Mouse (Mus musculus) ES-CJ7 (cell line): ENCODE data around the gene BB287469.
"Not testable (repeated sequence)": the region's sequence is repeated elsewhere in the genome, so short reads cannot be mapped to it uniquely, and the experiment has no call there.

Experiments
- DNase-seq: peaks from one replicate; pipeline ENCODE4 v3.0.0; 2011; ENCODE audit warnings: low read depth, low spot score

Gene BB287469

GRCm38 (mm10) chr12:87816277-87816676 is at the start of gene BB287469:
Gene BB287469 (plus strand): TSS chr12:87816577.
- not testable (repeated sequence) for DNase-seq

DNA sequence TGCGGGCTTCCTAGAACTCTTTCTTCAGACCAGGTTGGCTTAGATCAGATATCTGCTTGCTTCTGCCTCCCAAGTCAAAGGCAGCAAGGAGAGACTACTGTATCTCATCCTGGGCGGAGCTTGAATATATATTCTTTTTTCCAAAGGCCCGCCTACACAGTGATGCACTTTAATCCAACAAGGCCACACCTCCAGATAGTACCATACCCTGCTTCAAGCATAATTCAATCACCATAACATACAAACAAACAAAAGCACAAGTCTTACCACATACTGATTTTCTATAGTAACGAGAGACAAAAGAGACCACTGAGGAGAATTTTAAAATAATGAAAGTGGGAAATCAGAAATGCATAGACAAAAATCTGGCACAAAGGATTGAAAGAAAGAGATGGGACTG is 40.7 kb upstream of the BB287469 start, which contains the start of gene Gm21319:
Gene Gm21319 (minus strand): TSS at position 101 of the 400 bp plus-strand sequence.
- DNase-seq, result not testable (repeated sequence)

DNA sequence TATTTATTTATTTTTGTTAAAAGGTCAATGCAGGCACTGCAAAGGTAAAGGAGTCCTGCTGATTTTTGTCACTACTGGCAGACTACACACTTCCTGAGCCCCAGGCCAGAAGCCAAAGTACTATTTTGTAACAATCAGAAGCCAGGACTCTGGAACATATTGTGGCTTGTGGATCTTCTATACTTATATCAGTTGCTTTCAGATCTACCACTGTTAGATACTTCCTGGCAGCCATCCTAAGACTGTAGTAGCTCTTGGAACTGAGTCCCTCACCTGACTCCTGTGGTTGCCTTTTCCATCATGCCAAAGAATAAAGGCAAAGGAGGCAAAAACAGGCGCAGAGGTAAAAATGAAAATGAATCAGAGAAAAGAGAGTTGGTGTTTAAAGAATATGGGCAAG is 21.2 kb upstream of the BB287469 start, which contains the start of gene Gm21936:
Gene Gm21936 (plus strand): TSS at position 301 of the 400 bp plus-strand sequence.
- not testable (repeated sequence) for DNase-seq

- DNase-seq, result not testable (repeated sequence)
These were observed 18.4 kb upstream of the BB287469 start for GRCm38 (mm10) chr12:87797971-87798370.

- DNase-seq, result not testable (repeated sequence)
These were observed 25.9 kb downstream of the BB287469 start, which contains the start of gene Gm2001 for GRCm38 (mm10) chr12:87842239-87842638. Gene Gm2001 (minus strand): TSS chr12:87842339.

- DNase-seq, result not testable (repeated sequence)
These were observed 34.3 kb downstream of the BB287469 start for GRCm38 (mm10) chr12:87850657-87851056.

DNA sequence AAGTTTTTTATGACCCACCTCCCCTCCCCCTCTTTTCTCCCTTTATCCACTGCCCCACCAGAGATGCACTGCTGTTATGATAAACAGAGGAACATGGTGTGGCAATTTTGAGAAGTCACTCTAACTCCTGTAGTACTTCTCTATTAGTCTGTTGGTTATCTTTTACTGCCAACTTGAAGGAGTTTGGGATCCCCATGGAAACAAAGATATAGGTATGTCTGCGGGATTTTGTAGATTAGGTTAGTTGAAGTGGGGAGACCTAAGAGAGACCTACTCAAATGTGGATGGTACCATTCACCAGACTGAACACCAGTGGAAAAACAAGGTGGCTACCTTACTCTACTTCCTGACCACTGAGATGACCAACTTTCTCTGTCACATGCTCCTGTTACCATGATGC is 39.7 kb downstream of the BB287469 start:
- DNase-seq, result not testable (repeated sequence)

DNA sequence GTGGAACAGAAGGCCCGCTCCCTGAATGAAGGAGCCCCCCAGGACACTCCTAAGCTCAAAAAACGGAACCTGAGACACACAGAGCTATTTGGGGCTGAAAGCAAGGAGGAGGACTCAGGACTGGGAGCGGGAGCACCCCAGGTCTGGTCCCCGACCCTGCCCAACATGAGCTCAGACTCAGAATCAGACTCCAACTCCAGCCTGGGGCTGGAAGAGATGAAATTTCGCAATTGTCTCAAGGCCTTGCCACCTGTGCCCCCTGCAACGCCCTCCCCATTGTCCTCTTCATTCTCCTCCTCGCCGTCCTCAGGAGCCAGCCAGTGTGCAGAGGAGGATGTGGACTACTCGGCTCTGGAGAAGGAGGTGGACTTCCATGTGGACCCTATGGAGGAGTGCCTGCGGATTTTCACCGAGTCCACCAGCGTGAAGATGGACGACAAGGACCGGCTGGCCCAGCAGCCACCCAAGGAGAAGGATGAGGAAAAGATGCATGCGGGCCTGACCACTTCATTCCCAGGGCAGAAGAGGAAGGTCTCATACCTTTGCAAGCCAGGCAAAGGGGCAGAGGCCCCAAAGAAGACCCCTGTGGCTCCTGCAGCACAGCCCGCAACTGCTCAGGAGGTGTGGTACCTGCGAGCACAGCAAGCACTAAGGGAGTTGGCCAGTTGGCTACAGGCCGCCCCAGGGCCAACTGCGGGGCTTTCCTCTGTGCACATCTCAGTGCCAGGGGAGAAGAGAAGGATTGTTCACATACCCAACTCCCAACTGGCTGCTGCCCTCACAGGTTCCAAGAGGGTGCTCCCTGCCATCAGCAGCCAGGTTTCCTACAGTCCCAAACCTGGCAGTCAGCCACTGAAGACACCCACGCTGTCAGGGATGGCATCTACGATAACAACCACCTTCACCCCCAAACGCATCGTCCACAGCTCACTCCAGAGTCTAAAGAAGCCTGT is 45.6 kb downstream of the BB287469 start:
- not testable (repeated sequence) for DNase-seq

DNA sequence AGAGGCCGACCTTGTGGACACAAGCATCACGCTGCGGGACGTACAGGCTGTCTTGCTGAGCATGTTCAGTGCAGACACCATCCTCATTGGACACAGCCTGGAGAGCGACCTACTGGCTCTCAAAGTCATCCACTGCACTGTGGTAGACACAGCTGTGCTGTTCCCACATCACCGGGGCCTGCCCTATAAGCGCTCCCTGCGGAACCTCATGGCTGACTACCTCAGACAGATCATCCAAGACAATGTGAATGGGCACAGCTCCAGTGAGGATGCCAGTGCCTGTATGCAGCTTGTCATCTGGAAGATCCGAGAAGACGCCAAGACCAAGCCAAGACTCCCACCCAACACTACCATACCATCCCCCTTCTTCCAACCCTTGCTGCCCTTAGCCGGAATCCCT is 47.3 kb downstream of the BB287469 start:
- not testable (repeated sequence) for DNase-seq

GRCm38 (mm10) chr12:87864048-87864447 is 47.7 kb downstream of the BB287469 start:
- DNase-seq, result not testable (repeated sequence)
